Mouse (Mus musculus) hindbrain, embryonic 12.5 days (tissue): ENCODE measurements around the gene Slc22a17. TPM values are rescaled to one million over a fixed set of nuclear protein-coding genes. Genes with fewer than 3 reads are reported as not detected.
"Not testable (repeated sequence)": the region's sequence is repeated elsewhere in the genome, so short reads cannot be mapped to it uniquely, and the experiment has no call there.

Experiments
- ATAC-seq: fragments of 200-750 bp; cut with Nextera tagmentation; 2 replicates; pipeline ENCODE4 v1.8.0; 2017; ENCODE audit warnings: moderate TSS enrichment; ENCODE audit not compliant: low FRiP score
- H3K27ac ChIP-seq: fragments of 300-500 bp; sonication (generic); 2 replicates; pipeline ENCODE4 v1.5.1; 2016; ENCODE audit warnings: mild to moderate bottlenecking
- H3K27me3 ChIP-seq: fragments of 300-500 bp; sonication (generic); 2 replicates; pipeline ENCODE4 v1.6.1; 2016; ENCODE audit warnings: mild to moderate bottlenecking
- H3K36me3 ChIP-seq: fragments of 300-500 bp; sonication (generic); 2 replicates; pipeline ENCODE4 v1.6.1; 2016; ENCODE audit warnings: mild to moderate bottlenecking
- H3K4me1 ChIP-seq: fragments of 300-500 bp; sonication (generic); 2 replicates; pipeline ENCODE4 v1.6.1; 2016
- H3K4me2 ChIP-seq: fragments of 300-500 bp; sonication (generic); replicated peaks from 2 replicates; pipeline ENCODE4 v1.6.1; 2016; ENCODE audit warnings: mild to moderate bottlenecking
- H3K4me3 ChIP-seq: fragments of 300-500 bp; sonication (generic); 2 replicates; pipeline ENCODE4 v1.5.1; 2016; ENCODE audit warnings: mild to moderate bottlenecking
- H3K9ac ChIP-seq: fragments of 300-500 bp; sonication (generic); 2 replicates; pipeline ENCODE4 v1.6.1; 2016; ENCODE audit warnings: mild to moderate bottlenecking, moderate library complexity
- H3K9me3 ChIP-seq: fragments of 300-500 bp; sonication (generic); replicated peaks from 2 replicates; pipeline ENCODE4 v1.6.1; 2016; ENCODE audit warnings: mild to moderate bottlenecking
- WGBS: fragments of 180-500 bp; shearing (Covaris S2); methylation state at CpG from one replicate; pipeline ENCODE4 v1.1.7; 2016; 5-methylcytosine and 5-hydroxymethylcytosine counted together
- polyA plus RNA-seq: library from polyadenylated mRNA; unstranded; fragments of >200 nt; fragmentation: Nextera tagmentation; extraction: Ambion mirVana; gene quantifications from 2 replicates; pipeline ENCODE4 v1.2.1, GENCODE M21; 2016

Slc22a17 gene
- 135 and 137 TPM in 2 replicates for polyA plus RNA-seq

DNA sequence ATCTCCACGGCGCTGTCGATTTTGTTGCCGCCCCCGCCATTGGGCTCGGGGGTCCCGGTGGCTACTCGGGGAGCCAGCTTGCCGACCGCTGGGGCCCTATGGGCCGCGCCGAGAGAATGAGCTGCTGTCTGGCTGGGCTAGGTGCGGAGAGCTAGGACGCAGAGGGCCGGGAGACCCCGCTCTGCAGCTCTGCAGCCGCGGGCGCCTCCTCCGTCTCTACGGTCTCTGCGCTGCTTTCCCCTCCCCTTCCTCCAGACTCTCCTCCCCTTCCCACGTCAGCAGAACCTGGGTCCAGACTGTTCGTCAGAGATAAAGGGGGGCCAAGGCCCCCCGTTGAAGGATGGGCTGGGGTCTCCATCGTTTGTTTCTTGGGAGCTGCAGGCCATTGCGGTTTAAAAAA is at the start of gene Slc22a17:
Gene Slc22a17 (minus strand): TSS at position 247 of the 400 bp plus-strand sequence.
- Histone ChIP-seq H3K4me3 (peak within 1 kb of the TSS; percentile 76), H3K4me2 (peak within 1 kb of the TSS; percentile 99), H3K9ac (peak within 1 kb of the TSS; percentile 99), H3K36me3 (peaks cover 44% of the 10 kb centered on the region), H3K27me3 (no peaks in the 10 kb centered on the region), H3K27ac (peak within 1 kb of the TSS; percentile 92), H3K4me1 (peaks cover 37% of the 10 kb centered on the region), H3K9me3 (no peaks in the 10 kb centered on the region)
- peak; percentile 95 for ATAC-seq
- WGBS, result under 1% methylated on average over 28 of the region's 28 CpGs

DNA sequence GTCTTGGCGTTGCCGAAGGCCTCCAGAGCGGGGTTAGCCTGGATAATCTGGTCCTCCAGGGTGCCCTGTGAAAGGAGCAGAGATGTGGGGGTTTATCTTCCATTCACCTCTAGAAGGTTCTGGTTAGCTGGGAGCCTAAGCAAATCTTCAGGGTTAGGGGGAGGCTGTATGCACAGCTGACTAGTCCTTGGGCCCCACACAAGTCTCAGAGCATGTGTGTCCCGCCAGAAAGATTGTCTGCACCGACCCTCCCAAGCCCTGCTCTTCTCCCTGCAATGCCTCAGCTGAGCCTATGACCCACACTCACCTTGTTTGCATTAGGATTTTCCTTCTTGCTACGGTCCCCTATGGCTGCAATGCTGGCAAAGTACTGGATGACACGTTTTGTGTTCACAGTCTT is 49.8 kb upstream of the Slc22a17 start:
- Histone ChIP-seq H3K4me3 (no peak overlapping the region), H3K27me3 (no peaks in the 10 kb centered on the region), H3K9ac (no peak overlapping the region), H3K27ac (no peak overlapping the region), H3K4me1 (no peaks in the 10 kb centered on the region), H3K9me3 (no peaks in the 10 kb centered on the region), H3K36me3 (no peaks in the 10 kb centered on the region), H3K4me2 (no peak overlapping the region)
- ATAC-seq, result no peak
- 89% methylated on average over 7 of the region's 7 CpGs for WGBS

DNA sequence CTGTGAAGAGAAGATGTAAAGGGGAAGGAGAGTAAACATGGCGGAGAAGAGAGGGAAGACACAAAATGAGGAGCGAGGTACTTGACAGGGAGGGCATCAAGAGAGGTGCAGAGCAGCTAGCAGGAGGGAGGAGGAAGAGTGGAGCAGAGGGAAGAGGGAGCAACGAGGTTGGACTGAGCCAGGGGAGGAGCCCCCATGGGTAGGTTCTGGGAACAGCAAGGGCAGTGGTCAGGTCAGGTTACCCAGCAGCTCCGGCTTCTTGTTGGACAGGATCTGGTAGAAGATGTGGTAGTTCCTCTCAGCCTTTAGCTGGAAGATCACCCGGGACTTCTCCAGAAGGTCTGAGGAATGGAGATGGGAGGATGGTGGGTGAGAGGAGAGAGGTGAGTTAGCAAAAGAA is 48.6 kb upstream of the Slc22a17 start:
- Histone ChIP-seq H3K9me3 (no peaks in the 10 kb centered on the region), H3K4me3 (no peak overlapping the region), H3K36me3 (no peaks in the 10 kb centered on the region), H3K4me2 (no peak overlapping the region), H3K27me3 (no peaks in the 10 kb centered on the region), H3K4me1 (no peaks in the 10 kb centered on the region), H3K9ac (no peak overlapping the region), H3K27ac (no peak overlapping the region)
- WGBS, result 86% methylated on average over 5 of the region's 5 CpGs
- no peak for ATAC-seq

GRCm38 (mm10) chr14:54960769-54961168 is 47.8 kb upstream of the Slc22a17 start:
- no peak overlapping the region for H3K9ac ChIP-seq
- no peak overlapping the region for H3K4me2 ChIP-seq
- no peaks in the 10 kb centered on the region for H3K9me3 ChIP-seq
- no peak overlapping the region for H3K27ac ChIP-seq
- ATAC-seq, result no peak
- WGBS, result 74% methylated on average over 10 of the region's 10 CpGs
- no peak overlapping the region for H3K4me3 ChIP-seq
- no peaks in the 10 kb centered on the region for H3K36me3 ChIP-seq
- H3K4me1 ChIP-seq, result no peaks in the 10 kb centered on the region
- no peaks in the 10 kb centered on the region for H3K27me3 ChIP-seq

DNA sequence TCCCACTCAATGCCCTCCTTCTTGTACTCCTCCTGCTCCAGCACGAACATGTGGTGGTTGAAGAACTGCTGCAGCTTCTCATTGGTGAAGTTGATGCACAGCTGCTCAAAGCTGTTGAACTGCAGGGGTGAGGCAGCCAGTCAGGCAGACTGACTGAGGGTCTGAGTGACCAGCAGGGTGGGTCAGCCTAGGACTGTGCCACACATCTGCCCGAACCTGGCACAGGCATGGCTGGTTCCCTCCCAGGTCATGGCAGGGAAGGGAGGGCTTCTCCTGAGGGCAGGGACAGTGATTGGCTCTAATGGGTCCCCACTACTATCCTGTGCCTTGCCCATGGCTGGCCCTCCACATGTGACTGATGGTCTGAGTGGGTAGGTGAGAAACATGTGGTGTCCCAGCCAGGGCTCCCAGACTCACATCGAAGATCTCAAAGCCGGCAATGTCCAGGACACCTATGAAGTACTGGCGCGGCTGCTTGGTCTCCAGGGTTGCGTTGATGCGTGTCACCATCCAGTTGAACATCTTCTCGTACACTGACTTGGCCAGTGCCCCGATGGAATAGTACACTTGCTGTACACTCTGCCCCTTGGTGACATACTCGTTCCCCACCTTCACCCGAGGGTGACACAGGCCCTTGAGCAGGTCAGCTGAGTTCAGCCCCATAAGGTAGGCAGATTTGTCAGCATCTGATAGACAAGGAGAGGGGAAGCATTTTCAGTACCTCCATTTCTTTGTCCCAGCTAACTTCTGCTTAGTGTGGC is 47.1 kb upstream of the Slc22a17 start:
- 90% methylated on average over 12 of the region's 12 CpGs for WGBS
- ATAC-seq, H3K9ac ChIP-seq, H3K9me3 ChIP-seq, H3K36me3 ChIP-seq, H3K4me3 ChIP-seq, H3K27ac ChIP-seq, H3K4me1 ChIP-seq, H3K27me3 ChIP-seq, H3K4me2 ChIP-seq: not testable (repeated sequence)

GRCm38 (mm10) chr14:54959197-54959596 is 46.3 kb upstream of the Slc22a17 start:
- ATAC-seq, result no peak
- H3K9ac ChIP-seq, result no peak overlapping the region
- no peaks in the 10 kb centered on the region for H3K36me3 ChIP-seq
- H3K9me3 ChIP-seq, result no peaks in the 10 kb centered on the region
- no peak overlapping the region for H3K27ac ChIP-seq
- H3K4me3 ChIP-seq, result no peak overlapping the region
- H3K4me2 ChIP-seq, result no peak overlapping the region
- 90% methylated on average over 3 of the region's 3 CpGs for WGBS
- no peaks in the 10 kb centered on the region for H3K27me3 ChIP-seq
- H3K4me1 ChIP-seq, result no peaks in the 10 kb centered on the region

- no peak for ATAC-seq
- 89% methylated on average over 4 of the region's 4 CpGs for WGBS
These were observed 45.6 kb upstream of the Slc22a17 start for GRCm38 (mm10) chr14:54958503-54958902.

GRCm38 (mm10) chr14:54956533-54956932 is 43.6 kb upstream of the Slc22a17 start:
- Histone ChIP-seq H3K9ac (no peak overlapping the region), H3K27me3 (no peaks in the 10 kb centered on the region), H3K4me2 (no peak overlapping the region), H3K27ac (no peak overlapping the region), H3K4me1 (no peaks in the 10 kb centered on the region), H3K4me3 (no peak overlapping the region), H3K36me3 (no peaks in the 10 kb centered on the region), H3K9me3 (no peaks in the 10 kb centered on the region)
- WGBS, result 82% methylated on average over 9 of the region's 9 CpGs
- ATAC-seq, result no peak

More at GRCm38 (mm10) chr14:54958503-54958902, 45.6 kb upstream of the Slc22a17 start:
- no peaks in the 10 kb centered on the region for H3K36me3 ChIP-seq
- H3K27me3 ChIP-seq, result no peaks in the 10 kb centered on the region
- no peaks in the 10 kb centered on the region for H3K9me3 ChIP-seq
- H3K4me2 ChIP-seq, result no peak overlapping the region
- H3K9ac ChIP-seq, result no peak overlapping the region
- H3K4me1 ChIP-seq, result no peaks in the 10 kb centered on the region
- no peak overlapping the region for H3K27ac ChIP-seq
- no peak overlapping the region for H3K4me3 ChIP-seq

GRCm38 (mm10) chr14:54955481-54955880 is 42.5 kb upstream of the Slc22a17 start:
- 87% methylated on average over 3 of the region's 3 CpGs for WGBS
- Histone ChIP-seq H3K27ac (no peak overlapping the region), H3K4me1 (no peaks in the 10 kb centered on the region), H3K9ac (no peak overlapping the region), H3K4me3 (no peak overlapping the region), H3K27me3 (no peaks in the 10 kb centered on the region), H3K9me3 (no peaks in the 10 kb centered on the region), H3K4me2 (no peak overlapping the region), H3K36me3 (no peaks in the 10 kb centered on the region)
- ATAC-seq, result no peak

DNA sequence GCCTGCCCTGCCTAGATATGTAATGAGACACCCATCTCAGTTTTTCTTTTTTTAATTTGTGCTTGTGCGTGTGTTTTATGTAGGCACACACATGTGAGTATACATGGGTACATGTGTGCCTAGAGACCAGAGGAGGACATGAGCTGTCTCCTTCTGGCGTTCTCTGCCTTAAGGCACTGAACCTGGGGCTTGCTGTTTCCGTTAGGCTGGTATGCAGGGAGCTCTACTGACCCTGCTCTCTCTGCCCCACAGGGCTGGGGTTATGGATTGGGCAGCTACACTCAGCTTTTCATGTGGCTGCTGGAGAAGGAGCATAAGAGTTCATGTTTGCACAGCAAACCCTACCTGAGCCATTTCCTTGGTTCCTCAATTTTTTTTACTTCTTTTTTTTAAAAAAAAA is 41.5 kb upstream of the Slc22a17 start:
- Histone ChIP-seq H3K4me1 (no peaks in the 10 kb centered on the region), H3K4me3 (no peak overlapping the region), H3K27me3 (no peaks in the 10 kb centered on the region), H3K4me2 (no peak overlapping the region), H3K27ac (no peak overlapping the region), H3K9me3 (no peaks in the 10 kb centered on the region), H3K36me3 (no peaks in the 10 kb centered on the region), H3K9ac (no peak overlapping the region)
- 90% methylated on average over 3 of the region's 3 CpGs for WGBS
- ATAC-seq, result no peak

GRCm38 (mm10) chr14:54953664-54954206 is 40.8 kb upstream of the Slc22a17 start:
- Histone ChIP-seq H3K9ac (no peak overlapping the region), H3K4me2 (no peak overlapping the region), H3K4me1 (no peaks in the 10 kb centered on the region), H3K27me3 (peaks cover 5% of the 10 kb centered on the region; the same call in 1 of the 2 replicates), H3K9me3 (no peaks in the 10 kb centered on the region), H3K36me3 (no peaks in the 10 kb centered on the region), H3K27ac (no peak overlapping the region), H3K4me3 (no peak overlapping the region)
- 91% methylated on average over 8 of the region's 8 CpGs for WGBS
- ATAC-seq, result no peak

- no peak for ATAC-seq
- Histone ChIP-seq H3K27me3 (peaks cover 5% of the 10 kb centered on the region; the same call in 1 of the 2 replicates), H3K4me2 (no peak overlapping the region), H3K9ac (no peak overlapping the region), H3K4me3 (no peak overlapping the region), H3K36me3 (no peaks in the 10 kb centered on the region), H3K4me1 (no peaks in the 10 kb centered on the region), H3K27ac (no peak overlapping the region), H3K9me3 (no peaks in the 10 kb centered on the region)
- 87% methylated on average over 6 of the region's 6 CpGs for WGBS
These were observed 38.7 kb upstream of the Slc22a17 start for GRCm38 (mm10) chr14:54951587-54951986.

DNA sequence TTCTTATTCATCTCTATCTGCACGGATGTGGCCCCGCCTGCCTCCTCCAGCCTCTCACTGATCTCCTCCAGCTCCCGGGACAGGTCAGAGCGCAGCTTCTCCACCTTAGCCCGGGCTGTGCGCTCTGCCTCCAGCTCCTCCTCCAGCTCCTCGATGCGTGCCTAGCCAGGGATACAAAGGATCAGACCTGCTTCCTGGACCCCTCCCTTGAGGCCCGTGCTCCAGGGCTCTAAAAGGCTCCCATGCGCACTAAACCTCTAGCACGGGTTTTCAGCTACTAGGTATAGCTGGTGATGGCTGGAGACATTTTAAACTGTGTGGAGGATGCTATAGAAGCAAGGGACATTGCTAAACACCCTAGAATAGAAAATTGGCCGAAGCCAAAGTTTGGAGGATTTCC is 37.6 kb upstream of the Slc22a17 start:
- Histone ChIP-seq H3K4me1 (no peaks in the 10 kb centered on the region), H3K9me3 (no peaks in the 10 kb centered on the region), H3K27ac (no peak overlapping the region), H3K4me3 (no peak overlapping the region), H3K27me3 (peaks cover 5% of the 10 kb centered on the region; the same call in 1 of the 2 replicates), H3K4me2 (no peak overlapping the region), H3K36me3 (no peaks in the 10 kb centered on the region), H3K9ac (no peak overlapping the region)
- 65% methylated on average over 12 of the region's 12 CpGs for WGBS
- no peak for ATAC-seq
